Mouse (Mus musculus): ENCODE measurements around the gene Spsb2. TPM values are rescaled to one million over a fixed set of nuclear protein-coding genes. Genes with fewer than 3 reads are reported as not detected.

The Spsb2 gene
- polyA plus RNA-seq, 1 experiment from 2014 or later = 6.6 TPM

DNA sequence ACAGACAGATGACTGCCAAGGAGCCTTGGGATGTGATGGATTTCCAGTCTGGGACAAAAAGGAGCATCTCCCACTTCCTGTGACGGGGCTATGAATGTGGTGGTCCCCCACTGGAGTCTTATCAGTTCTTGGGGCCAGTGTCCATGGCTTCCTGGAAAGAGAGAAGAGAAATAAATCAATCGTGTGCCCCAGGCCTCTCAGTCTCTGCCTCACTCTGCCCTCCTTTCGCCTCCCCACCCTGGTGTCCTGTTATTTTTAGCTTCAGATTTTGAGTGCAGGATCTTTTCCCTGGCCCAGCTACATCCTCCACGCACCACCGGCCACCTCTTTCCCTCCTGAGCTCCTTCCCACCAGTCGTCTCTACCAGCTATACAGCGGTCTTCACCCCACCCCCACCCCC is 38.4 kb upstream of the Spsb2 start:
- peak overlapping the region; percentile 56 for H3K4me3 ChIP-seq (ENCODE audit: low read depth, low read length)
- H3K9ac ChIP-seq (ENCODE audit: low read depth, low read length) = peak overlapping the region; percentile 67; the same call in 1 of the 2 replicates
- H3K4me2 ChIP-seq = peak overlapping the region; percentile 91
- no peaks in the 10 kb centered on the region for H3K9me3 ChIP-seq (replicated peaks; ENCODE audit: control insufficient read depth, low read length)
- no peak overlapping the region for H3K27ac ChIP-seq (ENCODE audit: low read depth, low read length)
- no peak for ATAC-seq (replicated peaks; ENCODE audit: insufficient number of reproducible peaks, low FRiP score, low TSS enrichment)
- H3K27me3 ChIP-seq (ENCODE audit: control insufficient read depth, insufficient read depth, low read length) = peaks cover 13% of the 10 kb centered on the region
- H3K4me1 ChIP-seq (ENCODE audit: control insufficient read depth, insufficient read depth, low read length) = peaks cover 22% of the 10 kb centered on the region
- 16% methylated on average over 7 of the region's 7 CpGs for WGBS (ENCODE audit: insufficient replicate concordance)
- no peaks in the 10 kb centered on the region for H3K36me3 ChIP-seq (ENCODE audit: control insufficient read depth, insufficient read depth, low read length)

- no peaks in the 10 kb centered on the region for H3K9me3 ChIP-seq (replicated peaks; ENCODE audit: control insufficient read depth, low read length)
- H3K27me3 ChIP-seq (ENCODE audit: control insufficient read depth, insufficient read depth, low read length) = peaks cover 13% of the 10 kb centered on the region
- H3K4me2 ChIP-seq = peak overlapping the region; percentile 91; the same call in 1 of the 2 replicates
- no peak overlapping the region for H3K27ac ChIP-seq (ENCODE audit: low read depth, low read length)
- H3K4me1 ChIP-seq (ENCODE audit: control insufficient read depth, insufficient read depth, low read length) = peaks cover 22% of the 10 kb centered on the region
- ATAC-seq (replicated peaks; ENCODE audit: insufficient number of reproducible peaks, low FRiP score, low TSS enrichment) = no peak
- H3K36me3 ChIP-seq (ENCODE audit: control insufficient read depth, insufficient read depth, low read length) = no peaks in the 10 kb centered on the region
- H3K4me3 ChIP-seq (ENCODE audit: low read depth, low read length) = no peak overlapping the region
- 73% methylated on average over 15 of the region's 15 CpGs for WGBS (ENCODE audit: insufficient replicate concordance)
- H3K9ac ChIP-seq (ENCODE audit: low read depth, low read length) = no peak overlapping the region
These were observed 38.0 kb upstream of the Spsb2 start for GRCm38 (mm10) chr6:124770511-124770910.

DNA sequence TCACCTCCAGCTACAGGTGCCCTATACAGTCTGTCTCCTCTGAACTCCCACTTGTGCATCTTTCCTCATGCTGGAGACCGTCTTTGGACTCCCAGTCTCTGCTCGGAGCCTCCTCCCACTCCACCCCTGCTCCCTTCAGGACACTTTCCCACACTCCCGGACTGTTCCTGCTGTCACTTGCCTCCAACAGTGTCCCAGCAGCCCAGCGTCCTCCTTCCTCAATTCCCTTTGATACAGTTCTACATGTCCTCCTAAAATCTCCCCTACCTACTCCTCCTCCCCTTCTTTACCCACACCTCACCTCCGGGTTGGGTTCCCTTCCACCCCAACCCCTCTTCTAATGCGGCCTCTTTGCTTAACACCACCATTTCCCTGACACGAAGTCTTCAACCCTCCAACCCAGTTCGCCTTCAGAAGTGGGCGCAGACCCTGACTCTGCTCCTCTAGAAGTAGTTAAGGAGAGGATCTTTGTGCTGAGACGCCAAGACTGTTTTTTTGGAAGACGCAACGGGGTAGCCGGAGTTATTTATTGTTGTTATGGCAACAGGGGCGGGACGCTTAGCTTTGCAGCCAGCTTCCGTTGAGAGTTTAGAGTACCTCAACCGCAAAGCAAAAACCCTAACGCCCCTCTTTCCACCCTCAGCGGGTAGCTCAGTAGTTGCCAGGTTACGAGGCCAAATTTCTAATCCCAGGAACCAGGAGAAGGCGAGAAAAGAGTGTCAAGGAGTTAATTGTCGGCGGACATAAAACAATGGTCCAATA is 29.1 kb upstream of the Spsb2 start, which contains the start of gene Lrrc23:
TSS of gene Lrrc23 (minus strand) at position 506 of the 762 bp plus-strand sequence.
- Histone ChIP-seq H3K27me3 (ENCODE audit: control insufficient read depth, insufficient read depth, low read length) (peaks cover 23% of the 10 kb centered on the region), H3K27ac (ENCODE audit: low read depth, low read length) (no peak within 1 kb of the TSS), H3K4me2 (peak within 1 kb of the TSS; percentile 73), H3K4me1 (ENCODE audit: control insufficient read depth, insufficient read depth, low read length) (peaks cover 5% of the 10 kb centered on the region; the same call in 1 of the 2 replicates), H3K4me3 (ENCODE audit: low read depth, low read length) (peak within 1 kb of the TSS; percentile 43), H3K9ac (ENCODE audit: low read depth, low read length) (peak within 1 kb of the TSS; percentile 44; the same call in 1 of the 2 replicates), H3K9me3 (replicated peaks; ENCODE audit: control insufficient read depth, low read length) (no peaks in the 10 kb centered on the region), H3K36me3 (ENCODE audit: control insufficient read depth, insufficient read depth, low read length) (no peaks in the 10 kb centered on the region)
- ATAC-seq (replicated peaks; ENCODE audit: insufficient number of reproducible peaks, low FRiP score, low TSS enrichment) = no peak
- WGBS (ENCODE audit: insufficient replicate concordance) = 2% methylated on average over 23 of the region's 23 CpGs

DNA sequence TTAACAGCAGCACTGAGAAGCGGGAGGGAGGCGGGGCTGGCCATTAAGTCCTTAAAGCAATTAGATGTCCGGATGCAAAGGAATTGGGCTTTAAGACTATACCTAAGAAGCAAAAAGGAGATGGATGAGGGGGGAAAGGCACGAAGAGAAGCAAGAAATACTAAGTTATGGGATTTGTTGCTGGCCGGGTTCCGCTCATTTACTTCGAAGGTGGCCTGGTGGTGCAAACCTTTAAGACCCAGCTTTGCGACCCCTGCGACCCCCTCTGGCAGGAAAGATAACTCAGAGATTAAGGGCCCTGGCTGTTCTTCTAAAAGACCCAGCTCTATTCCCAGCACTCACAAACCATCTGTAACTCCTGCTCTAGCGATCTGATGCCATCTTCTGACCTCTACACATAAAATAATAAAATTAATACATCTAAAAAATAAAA is 28.5 kb upstream of the Spsb2 start:
- H3K9me3 ChIP-seq (replicated peaks; ENCODE audit: control insufficient read depth, low read length) = no peaks in the 10 kb centered on the region
- 7% methylated on average over 10 of the region's 10 CpGs for WGBS (ENCODE audit: insufficient replicate concordance)
- H3K36me3 ChIP-seq (ENCODE audit: control insufficient read depth, insufficient read depth, low read length) = no peaks in the 10 kb centered on the region
- ATAC-seq (replicated peaks; ENCODE audit: insufficient number of reproducible peaks, low FRiP score, low TSS enrichment) = no peak
- H3K4me1 ChIP-seq (ENCODE audit: control insufficient read depth, insufficient read depth, low read length) = peaks cover 5% of the 10 kb centered on the region; the same call in 1 of the 2 replicates
- H3K27ac ChIP-seq (ENCODE audit: low read depth, low read length) = no peak overlapping the region
- H3K4me3 ChIP-seq (ENCODE audit: low read depth, low read length) = peak overlapping the region; percentile 43
- H3K4me2 ChIP-seq = peak overlapping the region; percentile 73
- H3K27me3 ChIP-seq (ENCODE audit: control insufficient read depth, insufficient read depth, low read length) = peaks cover 23% of the 10 kb centered on the region
- H3K9ac ChIP-seq (ENCODE audit: low read depth, low read length) = no peak overlapping the region; the same call in 1 of the 2 replicates

DNA sequence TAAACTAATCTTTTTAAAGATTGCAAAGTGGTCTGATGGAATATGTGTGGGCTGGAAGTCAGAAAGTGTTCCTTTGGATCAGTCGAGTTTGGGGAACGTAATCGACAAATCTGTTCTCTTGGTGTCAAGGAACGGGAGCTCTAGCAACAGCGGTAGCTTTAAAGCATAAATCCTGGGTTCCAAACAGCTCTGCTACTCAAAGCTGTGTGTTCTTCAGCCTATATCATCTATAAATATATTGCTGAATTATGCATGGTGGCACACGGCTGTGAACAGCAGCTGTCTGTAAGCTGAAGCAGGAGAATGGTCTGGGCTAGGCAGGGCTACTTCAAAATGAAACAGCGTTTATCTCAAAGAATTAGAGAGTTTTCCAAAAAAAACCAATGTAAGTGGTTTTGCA is 27.5 kb upstream of the Spsb2 start:
- ATAC-seq (replicated peaks; ENCODE audit: insufficient number of reproducible peaks, low FRiP score, low TSS enrichment) = no peak
- H3K9me3 ChIP-seq (replicated peaks; ENCODE audit: control insufficient read depth, low read length) = no peaks in the 10 kb centered on the region
- no peak overlapping the region for H3K27ac ChIP-seq (ENCODE audit: low read depth, low read length)
- H3K36me3 ChIP-seq (ENCODE audit: control insufficient read depth, insufficient read depth, low read length) = no peaks in the 10 kb centered on the region
- H3K27me3 ChIP-seq (ENCODE audit: control insufficient read depth, insufficient read depth, low read length) = peaks cover 23% of the 10 kb centered on the region
- H3K4me1 ChIP-seq (ENCODE audit: control insufficient read depth, insufficient read depth, low read length) = peaks cover 5% of the 10 kb centered on the region; the same call in 1 of the 2 replicates
- H3K4me3 ChIP-seq (ENCODE audit: low read depth, low read length) = no peak overlapping the region
- WGBS (ENCODE audit: insufficient replicate concordance) = 83% methylated on average over 7 of the region's 7 CpGs
- no peak overlapping the region for H3K4me2 ChIP-seq
- H3K9ac ChIP-seq (ENCODE audit: low read depth, low read length) = no peak overlapping the region

- Histone ChIP-seq H3K27me3 (ENCODE audit: control insufficient read depth, insufficient read depth, low read length) (peaks cover 23% of the 10 kb centered on the region), H3K4me1 (ENCODE audit: control insufficient read depth, insufficient read depth, low read length) (peaks cover 5% of the 10 kb centered on the region; the same call in 1 of the 2 replicates), H3K4me2 (peak overlapping the region; percentile 47), H3K9ac (ENCODE audit: low read depth, low read length) (no peak overlapping the region), H3K36me3 (ENCODE audit: control insufficient read depth, insufficient read depth, low read length) (no peaks in the 10 kb centered on the region), H3K9me3 (replicated peaks; ENCODE audit: control insufficient read depth, low read length) (no peaks in the 10 kb centered on the region), H3K4me3 (ENCODE audit: low read depth, low read length) (peak overlapping the region; percentile 27), H3K27ac (ENCODE audit: low read depth, low read length) (no peak overlapping the region)
- WGBS (ENCODE audit: insufficient replicate concordance) = 16% methylated on average over 6 of the region's 6 CpGs
- ATAC-seq (replicated peaks; ENCODE audit: insufficient number of reproducible peaks, low FRiP score, low TSS enrichment) = no peak
These were observed 26.0 kb upstream of the Spsb2 start for GRCm38 (mm10) chr6:124782436-124782835.

GRCm38 (mm10) chr6:124786756-124787420 is 21.6 kb upstream of the Spsb2 start:
- Histone ChIP-seq H3K36me3 (ENCODE audit: control insufficient read depth, insufficient read depth, low read length) (no peaks in the 10 kb centered on the region), H3K4me3 (ENCODE audit: low read depth, low read length) (no peak overlapping the region), H3K9me3 (replicated peaks; ENCODE audit: control insufficient read depth, low read length) (no peaks in the 10 kb centered on the region), H3K27ac (ENCODE audit: low read depth, low read length) (no peak overlapping the region), H3K4me1 (ENCODE audit: control insufficient read depth, insufficient read depth, low read length) (peaks cover 3% of the 10 kb centered on the region; the same call in 1 of the 2 replicates), H3K27me3 (ENCODE audit: control insufficient read depth, insufficient read depth, low read length) (no peaks in the 10 kb centered on the region), H3K9ac (ENCODE audit: low read depth, low read length) (no peak overlapping the region), H3K4me2 (no peak overlapping the region)
- no peak for ATAC-seq (replicated peaks; ENCODE audit: insufficient number of reproducible peaks, low FRiP score, low TSS enrichment)
- WGBS (ENCODE audit: insufficient replicate concordance) = 52% methylated on average over 8 of the region's 8 CpGs

DNA sequence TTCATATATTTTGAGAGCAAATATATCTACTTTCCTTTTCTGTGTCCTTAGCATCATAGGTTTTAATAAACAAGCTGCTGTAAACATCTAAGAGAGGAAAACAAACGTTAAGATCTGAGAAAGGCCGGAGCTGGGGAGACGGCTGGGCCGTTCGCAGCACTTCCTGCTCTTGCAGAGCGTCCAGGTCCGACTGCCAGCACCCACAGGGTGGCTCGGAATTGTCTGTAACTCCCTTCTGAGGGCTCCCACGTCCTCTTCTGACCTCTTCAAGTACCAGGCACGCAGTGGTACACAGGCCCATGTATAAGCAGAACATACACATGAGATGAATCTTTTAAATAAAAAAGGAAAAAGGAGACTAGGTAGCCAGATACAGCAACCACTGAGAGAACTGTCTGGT is 20.7 kb upstream of the Spsb2 start:
- Histone ChIP-seq H3K36me3 (ENCODE audit: control insufficient read depth, insufficient read depth, low read length) (no peaks in the 10 kb centered on the region), H3K9me3 (replicated peaks; ENCODE audit: control insufficient read depth, low read length) (no peaks in the 10 kb centered on the region), H3K4me1 (ENCODE audit: control insufficient read depth, insufficient read depth, low read length) (no peaks in the 10 kb centered on the region; the same call in 1 of the 2 replicates), H3K4me2 (no peak overlapping the region), H3K27ac (ENCODE audit: low read depth, low read length) (no peak overlapping the region), H3K27me3 (ENCODE audit: control insufficient read depth, insufficient read depth, low read length) (no peaks in the 10 kb centered on the region), H3K4me3 (ENCODE audit: low read depth, low read length) (no peak overlapping the region), H3K9ac (ENCODE audit: low read depth, low read length) (no peak overlapping the region)
- WGBS (ENCODE audit: insufficient replicate concordance) = 69% methylated on average over 10 of the region's 10 CpGs
- ATAC-seq (replicated peaks; ENCODE audit: insufficient number of reproducible peaks, low FRiP score, low TSS enrichment) = no peak
